16 mouse cellular contexts compared by ENCODE assay signal in genomic region chr3:120062264-120062663, GRCm38 (mm10).
"Had no signal": no experiment of that assay in that cellular context is flagged by ENCODE, and none has a peak within 500 bp of the region (broad histone marks: within the 10 kb centered on the region; RNA-seq: fewer than 3 reads in every experiment).

No protein-coding gene starts in this region.

- H3K4me2 ChIP-seq: neural tube, embryonic 13.5 days; neural tube, embryonic 15.5 days; stomach, embryonic 15.5 days had no signal

- H3K4me3 ChIP-seq: neural tube, embryonic 13.5 days; neural tube, embryonic 15.5 days; stomach, embryonic 15.5 days had no signal

- H3K9ac ChIP-seq: neural tube, embryonic 13.5 days; neural tube, embryonic 15.5 days; stomach, embryonic 15.5 days had no signal

- H3K27me3 ChIP-seq: neural tube, embryonic 13.5 days; neural tube, embryonic 15.5 days; stomach, embryonic 15.5 days had no signal

- H3K27ac ChIP-seq: neural tube, embryonic 13.5 days; neural tube, embryonic 15.5 days; stomach, embryonic 15.5 days; stomach, postnatal 0 days had no signal

- H3K36me3 ChIP-seq: neural tube, embryonic 13.5 days; neural tube, embryonic 15.5 days; stomach, embryonic 15.5 days had no signal

- DNase-seq: retina, postnatal 1 day; right cerebral cortex, adult 18-20 months; right cerebral cortex, postnatal 14 days; right cerebral cortex, postnatal 25 days; right cerebral cortex, postnatal 4 days; spleen, adult 18-20 months; thymus, adult 18-20 months; thymus, adult 2 months; thymus, postnatal 14 days; thymus, postnatal 25 days; thymus, postnatal 36 days; thymus, postnatal 4 days had no signal

- H3K4me1 ChIP-seq: neural tube, embryonic 13.5 days; neural tube, embryonic 15.5 days; stomach, embryonic 15.5 days had no signal

- H3K9me3 ChIP-seq: neural tube, embryonic 13.5 days; neural tube, embryonic 15.5 days; stomach, embryonic 15.5 days had no signal
